Mouse (Mus musculus): ENCODE measurements around the gene Hs6st3.

DNA sequence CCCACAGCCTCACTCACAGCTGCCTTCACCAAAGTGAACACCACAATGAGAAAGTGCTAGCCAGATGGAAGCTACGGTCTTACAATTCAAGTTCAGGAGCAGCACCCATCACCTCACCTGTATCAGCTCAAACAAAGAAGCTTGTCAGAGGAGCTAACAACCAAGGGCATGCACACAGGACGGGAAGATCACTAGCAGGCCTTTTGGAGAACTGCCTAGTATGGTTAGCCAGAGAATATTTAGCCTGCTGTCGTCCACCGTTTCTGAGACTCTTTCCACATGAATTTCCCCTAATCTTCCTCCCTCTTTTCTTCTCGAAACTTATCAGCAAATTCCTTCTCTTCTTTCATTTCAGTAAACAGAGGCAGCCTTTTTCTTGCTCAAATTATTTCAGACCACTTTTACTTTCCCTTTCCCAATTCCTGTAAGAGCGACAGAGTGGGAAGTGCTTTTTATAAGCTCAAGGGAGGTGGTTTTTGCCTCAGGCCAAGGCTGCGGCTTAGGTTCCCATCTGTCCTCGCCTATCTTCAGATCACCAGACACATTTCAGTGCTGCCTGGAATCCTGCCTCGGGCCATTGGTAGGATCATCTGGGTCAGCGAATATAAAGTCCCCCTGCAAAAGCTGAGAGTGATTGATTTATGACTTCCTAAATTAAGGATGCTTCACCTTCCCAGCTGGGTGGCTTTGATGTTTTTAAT lies 757.8 kb downstream of the Hs6st3 start:
- TF ChIP-seq POLR2A (IDR thresholded peaks at IDR 0.05; ENCODE audit: control insufficient read depth, low read depth, low read length) (no peak), CTCF (IDR thresholded peaks at IDR 0.05; ENCODE audit: control insufficient read depth, insufficient read depth, insufficient replicate concordance, low read depth, low read length) (no peak)
